Mouse (Mus musculus) cerebellum, adult 9-11 months (tissue): Measurements from ENCODE around the gene Cda.
A peak's percentile ranks its signal among the peaks of the same experiment; 100 is the strongest.

Experiments
- DNase-seq: peaks from one replicate; pipeline ENCODE4 v3.0.0; 2022

Cda gene

GRCm38 (mm10) chr4:138367641-138368497 lies at the start of gene Cda:
Cda (minus strand) TSS chr4:138367992.
- peak; percentile 85 for DNase-seq

GRCm38 (mm10) chr4:138416414-138416813 lies 48.6 kb upstream of the Cda start:
- no peak for DNase-seq

GRCm38 (mm10) chr4:138415991-138416390 lies 48.2 kb upstream of the Cda start:
- DNase-seq = no peak

- DNase-seq = no peak
These were observed 46.9 kb upstream of the Cda start for GRCm38 (mm10) chr4:138414725-138415124.

GRCm38 (mm10) chr4:138411504-138412121 lies 43.8 kb upstream of the Cda start:
- DNase-seq = no peak

GRCm38 (mm10) chr4:138411011-138411410 lies 43.2 kb upstream of the Cda start:
- DNase-seq = no peak

GRCm38 (mm10) chr4:138407479-138408194 lies 39.8 kb upstream of the Cda start:
- DNase-seq = no peak

GRCm38 (mm10) chr4:138404806-138405205 lies 37.0 kb upstream of the Cda start:
- DNase-seq = no peak

GRCm38 (mm10) chr4:138396711-138397110 lies 28.9 kb upstream of the Cda start:
- DNase-seq = no peak

- peak; percentile 17 for DNase-seq
These were observed 28.3 kb upstream of the Cda start, which contains the start of gene Fam43b for GRCm38 (mm10) chr4:138395971-138396645. Fam43b (minus strand) TSS chr4:138396528.

- no peak for DNase-seq
These were observed 27.5 kb upstream of the Cda start for GRCm38 (mm10) chr4:138395087-138395970.

- DNase-seq = no peak
These were observed 25.9 kb upstream of the Cda start for GRCm38 (mm10) chr4:138393703-138394102.

- DNase-seq = no peak
These were observed 16.0 kb upstream of the Cda start for GRCm38 (mm10) chr4:138383789-138384188.

- DNase-seq = no peak
These were observed 14.7 kb upstream of the Cda start for GRCm38 (mm10) chr4:138382462-138382861.

- no peak for DNase-seq
These were observed 12.4 kb upstream of the Cda start for GRCm38 (mm10) chr4:138380132-138380689.

- DNase-seq = peak; percentile 88
These were observed 11.5 kb upstream of the Cda start for GRCm38 (mm10) chr4:138379091-138379840.

- no peak for DNase-seq
These were observed 9.7 kb upstream of the Cda start for GRCm38 (mm10) chr4:138377526-138377925.

- no peak for DNase-seq
These were observed 7.3 kb upstream of the Cda start for GRCm38 (mm10) chr4:138375117-138375516.

- DNase-seq = no peak
These were observed 3.3 kb upstream of the Cda start for GRCm38 (mm10) chr4:138370996-138371516.

GRCm38 (mm10) chr4:138368498-138369260 lies 887 bp upstream of the Cda start:
- no peak for DNase-seq
